Mouse (Mus musculus) hindbrain, embryonic 11.5 days (tissue): ENCODE measurements around the gene Tulp1. TPM values are rescaled to one million over a fixed set of nuclear protein-coding genes. Genes with fewer than 3 reads are reported as not detected.
"Not testable (repeated sequence)": the region's sequence is repeated elsewhere in the genome, so short reads cannot be mapped to it uniquely, and the experiment has no call there.

Experiments
- ATAC-seq: fragments of 200-750 bp; cut with Nextera tagmentation; 2 replicates; pipeline ENCODE4 v1.8.0; 2017; ENCODE audit warnings: mild to moderate bottlenecking, moderate TSS enrichment, moderate library complexity; ENCODE audit not compliant: low FRiP score
- DNase-seq: peaks from one replicate; pipeline ENCODE4 v3.0.0-alpha.2; 2015; ENCODE audit warnings: low spot score
- H3K27ac ChIP-seq: fragments of 300-500 bp; sonication (generic); 2 replicates; pipeline ENCODE4 v1.5.1; 2014; ENCODE audit warnings: mild to moderate bottlenecking, low read depth, low read length
- H3K27me3 ChIP-seq: fragments of 300-500 bp; sonication (generic); 2 replicates; pipeline ENCODE4 v1.6.1; 2014; ENCODE audit warnings: mild to moderate bottlenecking, low read length, moderate library complexity, mixed read lengths; ENCODE audit not compliant: control insufficient read depth, insufficient read depth
- H3K36me3 ChIP-seq: fragments of 300-500 bp; sonication (generic); 2 replicates; pipeline ENCODE4 v1.6.1; 2014; ENCODE audit warnings: mild to moderate bottlenecking, low read length, moderate library complexity, mixed read lengths; ENCODE audit not compliant: control insufficient read depth, insufficient read depth
- H3K4me1 ChIP-seq: fragments of 300-500 bp; sonication (generic); replicated peaks from 2 replicates; pipeline ENCODE4 v1.6.1; 2014; ENCODE audit warnings: low read length, mixed read lengths; ENCODE audit not compliant: control insufficient read depth, insufficient read depth
- H3K4me2 ChIP-seq: fragments of 300-500 bp; sonication (generic); replicated peaks from 2 replicates; pipeline ENCODE4 v1.6.1; 2014; ENCODE audit warnings: mild to moderate bottlenecking, low read depth, low read length
- H3K4me3 ChIP-seq: fragments of 300-500 bp; sonication (generic); 2 replicates; pipeline ENCODE4 v1.5.1; 2014; ENCODE audit warnings: low read depth, low read length
- H3K9ac ChIP-seq: fragments of 300-500 bp; sonication (generic); 2 replicates; pipeline ENCODE4 v1.6.1; 2014; ENCODE audit warnings: low read depth, low read length
- H3K9me3 ChIP-seq: fragments of 300-500 bp; sonication (generic); 2 replicates; pipeline ENCODE4 v1.6.1; 2016; ENCODE audit warnings: low read length; ENCODE audit not compliant: control insufficient read depth
- WGBS: fragments of 180-500 bp; shearing (Covaris S2); extraction: QIAGEN DNeasy Blood & Tissue Kit; methylation state at CpG from one replicate; pipeline ENCODE4 v1.1.7; 2014; 5-methylcytosine and 5-hydroxymethylcytosine counted together
- polyA plus RNA-seq: library from polyadenylated mRNA; unstranded; fragments of >200 nt; fragmentation: Nextera tagmentation; extraction: Ambion mirVana; gene quantifications from 2 replicates; pipeline ENCODE4 v1.2.1, GENCODE M21; 2014

The Tulp1 gene
- 2.9 and 4.1 TPM in 2 replicates for polyA plus RNA-seq

DNA sequence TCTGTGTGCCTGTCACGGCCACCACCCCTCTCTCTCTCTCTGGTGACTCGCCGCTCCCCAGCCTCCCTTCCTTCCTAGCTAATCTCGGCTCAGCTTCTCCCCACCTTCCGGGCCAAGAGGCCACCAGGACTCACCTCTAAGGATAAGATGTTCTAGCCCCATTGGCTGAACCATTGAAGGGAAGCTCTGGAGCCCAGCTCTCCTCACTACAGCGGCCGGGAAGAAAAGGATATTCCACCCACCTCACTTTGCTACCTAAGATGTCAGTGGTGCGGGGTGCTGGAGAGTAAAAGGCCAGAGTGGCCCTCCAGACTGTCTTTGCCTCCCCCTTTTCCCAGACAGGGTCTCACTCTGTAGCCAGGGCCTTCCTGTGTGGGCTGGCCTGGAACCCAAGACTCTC, at the start of gene Tulp1:
TSS of gene Tulp1 (minus strand) at position 101 of the 400 bp plus-strand sequence.
- Histone ChIP-seq H3K4me3 (0 out of 2 replicates have a peak within 1 kb of the TSS, but pooled peaks have one; percentile 8), H3K4me1 (0 out of 2 replicates have a peak, but pooled peaks cover 2% of the 10 kb centered on the region), H3K36me3 (no peaks in the 10 kb centered on the region), H3K4me2 (peak within 1 kb of the TSS; percentile 33), H3K9me3 (no peaks in the 10 kb centered on the region), H3K27ac (no peak within 1 kb of the TSS), H3K27me3 (peaks cover 36% of the 10 kb centered on the region), H3K9ac (no peak within 1 kb of the TSS)
- DNase-seq (no peak), ATAC-seq (no peak)
- 21% methylated on average over 8 of the region's 8 CpGs for WGBS

DNA sequence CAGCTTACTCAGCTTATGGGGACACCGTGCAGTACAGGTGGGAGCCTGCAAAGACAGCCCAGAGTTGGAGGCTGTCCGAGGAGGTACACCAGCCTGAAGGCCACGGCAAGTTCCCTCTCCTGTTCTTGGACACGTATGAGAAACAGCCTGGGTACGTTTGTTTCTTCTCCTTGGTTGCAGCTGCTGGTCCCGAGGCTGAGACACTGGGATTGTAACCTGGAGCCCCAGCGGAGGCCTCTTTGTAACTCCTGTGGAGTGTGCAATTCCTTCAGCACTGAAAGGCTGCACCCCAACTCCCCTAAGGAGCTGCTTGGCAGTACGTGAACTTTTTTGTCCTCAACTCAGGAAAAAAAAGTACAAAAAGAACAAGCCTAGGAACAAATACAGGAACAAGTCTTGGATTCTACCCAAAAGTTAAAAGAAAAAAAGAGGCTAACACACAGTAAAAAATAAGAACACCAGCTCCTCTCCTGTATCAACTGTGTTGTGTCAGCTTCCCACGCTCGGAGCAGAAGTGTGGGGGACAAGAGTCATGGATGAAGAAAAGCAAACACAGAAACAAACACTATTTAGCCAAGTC, 46.4 kb upstream of the Tulp1 start:
- H3K9ac ChIP-seq: no peak overlapping the region
- ATAC-seq: no peak
- 91% methylated on average over 10 of the region's 10 CpGs for WGBS
- H3K9me3 ChIP-seq: no peaks in the 10 kb centered on the region
- no peak overlapping the region for H3K4me3 ChIP-seq
- H3K4me1 ChIP-seq: no peaks in the 10 kb centered on the region
- H3K4me2 ChIP-seq: no peak overlapping the region
- DNase-seq: no peak
- no peaks in the 10 kb centered on the region for H3K36me3 ChIP-seq
- no peaks in the 10 kb centered on the region for H3K27me3 ChIP-seq
- H3K27ac ChIP-seq: no peak overlapping the region

DNA sequence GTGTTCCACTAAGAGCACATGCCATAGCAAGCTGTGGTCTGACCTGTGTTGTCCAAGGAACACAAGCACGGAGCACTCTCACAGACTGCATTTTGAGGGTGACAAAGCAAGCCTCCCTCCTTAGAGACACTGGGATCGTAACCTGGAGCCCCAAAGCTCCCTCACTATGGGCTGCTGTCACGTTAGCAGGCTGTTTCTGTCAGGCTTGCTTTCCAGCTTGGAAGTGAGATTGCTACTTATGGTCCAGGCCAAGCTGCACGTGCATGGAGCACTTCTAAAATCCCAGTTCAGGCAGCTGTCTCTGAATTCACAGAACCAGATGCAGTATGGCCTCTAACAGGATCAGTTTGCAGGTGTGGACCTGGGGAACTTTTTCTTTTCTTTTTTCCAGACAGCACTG, 45.7 kb upstream of the Tulp1 start:
- no peaks in the 10 kb centered on the region for H3K4me1 ChIP-seq
- H3K9me3 ChIP-seq: no peaks in the 10 kb centered on the region
- WGBS: 83% methylated on average over 4 of the region's 4 CpGs
- H3K9ac ChIP-seq: no peak overlapping the region
- H3K36me3 ChIP-seq: no peaks in the 10 kb centered on the region
- ATAC-seq (no peak), DNase-seq (no peak)
- H3K27me3 ChIP-seq: no peaks in the 10 kb centered on the region
- H3K4me2 ChIP-seq: no peak overlapping the region
- H3K4me3 ChIP-seq: no peak overlapping the region
- H3K27ac ChIP-seq: no peak overlapping the region

DNA sequence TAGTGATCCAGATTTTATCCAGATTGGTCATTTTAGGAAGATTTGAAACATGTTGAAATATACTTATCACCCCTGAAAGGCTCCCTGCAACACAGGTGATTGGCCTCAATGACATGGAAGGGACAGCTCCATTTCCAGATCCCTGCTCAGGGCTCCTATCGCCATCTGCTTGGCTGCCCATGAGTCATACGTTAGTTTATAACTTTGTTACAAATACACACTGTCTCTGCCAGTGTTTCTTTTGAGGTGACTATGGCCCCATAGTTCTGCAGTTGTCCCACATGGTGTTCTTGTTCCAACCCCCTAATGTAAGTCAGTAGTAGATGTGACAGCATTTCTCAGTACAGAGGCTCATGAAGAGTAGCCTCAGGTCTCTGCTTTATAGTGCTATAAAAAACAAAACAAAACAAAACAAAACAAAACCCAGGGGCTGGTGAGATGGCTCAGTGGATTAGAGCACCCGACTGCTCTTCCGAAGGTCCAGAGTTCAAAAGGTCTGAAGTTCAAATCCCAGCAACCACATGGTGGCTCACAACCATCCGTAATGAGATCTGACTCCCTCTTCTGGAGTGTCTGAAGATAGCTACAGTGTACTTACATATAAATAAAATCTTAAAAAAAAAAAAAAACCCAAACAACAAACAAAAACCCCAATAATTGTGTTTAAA, 43.4 kb upstream of the Tulp1 start:
- H3K4me3 ChIP-seq: no peak overlapping the region
- WGBS: 90% methylated on average over 5 of the region's 5 CpGs
- H3K27me3 ChIP-seq: no peaks in the 10 kb centered on the region
- no peak for ATAC-seq
- no peak overlapping the region for H3K27ac ChIP-seq
- DNase-seq: no peak
- H3K36me3 ChIP-seq: no peaks in the 10 kb centered on the region
- no peak overlapping the region for H3K4me2 ChIP-seq
- H3K9ac ChIP-seq: no peak overlapping the region
- H3K9me3 ChIP-seq: no peaks in the 10 kb centered on the region
- no peaks in the 10 kb centered on the region for H3K4me1 ChIP-seq

DNA sequence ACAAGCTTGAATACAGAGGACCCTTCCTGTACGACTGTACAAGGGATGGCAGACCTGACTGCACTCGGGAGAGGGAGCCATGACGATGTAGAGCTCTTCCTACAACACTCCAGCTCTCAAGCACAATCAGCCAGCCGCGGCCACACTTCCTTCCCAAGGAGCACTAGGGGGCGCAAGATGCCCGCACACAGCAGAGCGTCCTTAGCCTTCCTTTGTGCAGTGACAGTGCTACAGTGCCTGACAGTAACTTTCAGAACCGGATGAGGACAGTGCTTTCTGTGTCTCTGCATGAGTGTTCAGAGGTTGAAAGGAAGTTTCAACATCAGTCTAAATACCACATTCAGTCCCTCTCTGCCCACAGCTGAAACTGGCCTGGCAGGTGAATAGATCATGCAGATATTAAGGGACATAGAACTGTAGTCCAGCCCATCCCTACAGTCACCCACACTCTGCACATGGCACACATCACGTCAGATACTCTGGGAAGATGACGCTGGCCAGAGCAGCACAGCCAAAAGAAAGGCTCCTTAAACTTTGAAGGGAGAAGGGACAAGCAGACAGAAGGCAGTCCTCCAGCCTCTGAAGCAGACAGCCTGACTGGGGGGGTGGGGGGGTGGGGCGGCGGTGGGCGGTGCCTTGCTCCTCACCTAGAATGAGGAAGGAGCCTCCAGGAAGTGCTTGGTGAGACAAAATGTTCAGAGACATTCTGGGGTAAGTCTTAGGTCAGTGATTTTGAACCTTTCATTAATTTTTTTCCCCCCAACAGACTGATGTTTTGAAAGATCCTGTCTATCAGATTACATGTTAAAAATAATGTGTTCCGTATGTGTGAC, 42.6 kb upstream of the Tulp1 start:
- H3K4me1 ChIP-seq: no peaks in the 10 kb centered on the region
- H3K9me3 ChIP-seq: no peaks in the 10 kb centered on the region
- H3K27ac ChIP-seq: no peak overlapping the region
- ATAC-seq (0 out of 2 replicates have a peak, but pooled peaks have one; percentile 35), DNase-seq (peak; percentile 83)
- 47% methylated on average over 15 of the region's 15 CpGs for WGBS
- no peak overlapping the region for H3K4me2 ChIP-seq
- no peaks in the 10 kb centered on the region for H3K36me3 ChIP-seq
- H3K4me3 ChIP-seq: no peak overlapping the region
- no peak overlapping the region for H3K9ac ChIP-seq
- H3K27me3 ChIP-seq: no peaks in the 10 kb centered on the region

DNA sequence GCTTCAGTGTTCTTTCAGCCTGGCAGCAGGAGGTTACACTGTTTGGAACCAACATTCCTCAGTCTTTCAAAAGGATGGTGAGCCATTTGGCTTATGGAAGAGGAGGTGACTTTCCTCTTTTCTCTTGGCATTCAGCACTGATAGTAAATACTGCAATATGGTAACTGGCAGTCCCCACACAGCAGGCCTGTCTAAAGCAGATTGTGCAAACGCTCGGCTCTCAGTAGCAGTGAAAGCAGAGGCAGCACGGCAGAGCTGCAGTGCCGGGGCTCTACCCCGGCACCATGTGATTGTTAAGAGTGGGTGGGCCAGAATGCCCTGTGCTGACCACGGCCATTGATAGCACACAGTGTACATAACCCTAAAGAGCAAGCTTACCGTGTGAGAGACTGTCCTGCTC, 41.4 kb upstream of the Tulp1 start:
- no peak overlapping the region for H3K4me3 ChIP-seq
- no peaks in the 10 kb centered on the region for H3K9me3 ChIP-seq
- H3K36me3 ChIP-seq: no peaks in the 10 kb centered on the region
- DNase-seq (no peak), ATAC-seq (no peak)
- WGBS: 89% methylated on average over 7 of the region's 7 CpGs
- H3K4me2 ChIP-seq: no peak overlapping the region
- H3K27me3 ChIP-seq: no peaks in the 10 kb centered on the region
- no peak overlapping the region for H3K9ac ChIP-seq
- no peaks in the 10 kb centered on the region for H3K4me1 ChIP-seq
- no peak overlapping the region for H3K27ac ChIP-seq

DNA sequence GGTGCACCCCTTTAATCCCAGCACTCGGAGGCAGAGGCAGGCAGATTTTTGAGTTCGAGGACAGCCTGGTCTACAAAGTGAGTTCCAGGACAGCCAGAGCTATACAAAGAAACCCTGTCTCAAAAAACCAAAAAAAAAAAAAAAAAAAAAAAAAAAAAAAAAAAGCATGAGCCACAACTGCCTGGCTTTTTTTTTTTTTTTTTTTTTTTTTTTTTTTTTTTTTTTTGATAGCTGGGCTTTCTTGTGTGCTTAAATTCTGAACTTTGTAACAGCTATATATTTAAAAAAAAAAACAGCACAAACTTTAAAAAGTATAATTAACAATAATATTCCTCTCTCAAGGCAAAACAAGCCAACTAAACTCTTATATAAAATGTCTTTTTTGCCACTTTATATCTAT, 39.7 kb upstream of the Tulp1 start:
- not testable (repeated sequence) for H3K27ac ChIP-seq, H3K9me3 ChIP-seq, H3K4me3 ChIP-seq, H3K36me3 ChIP-seq, H3K27me3 ChIP-seq, H3K4me1 ChIP-seq, H3K9ac ChIP-seq, ATAC-seq, DNase-seq, H3K4me2 ChIP-seq
- WGBS: 92% methylated on average over 2 of the region's 2 CpGs

DNA sequence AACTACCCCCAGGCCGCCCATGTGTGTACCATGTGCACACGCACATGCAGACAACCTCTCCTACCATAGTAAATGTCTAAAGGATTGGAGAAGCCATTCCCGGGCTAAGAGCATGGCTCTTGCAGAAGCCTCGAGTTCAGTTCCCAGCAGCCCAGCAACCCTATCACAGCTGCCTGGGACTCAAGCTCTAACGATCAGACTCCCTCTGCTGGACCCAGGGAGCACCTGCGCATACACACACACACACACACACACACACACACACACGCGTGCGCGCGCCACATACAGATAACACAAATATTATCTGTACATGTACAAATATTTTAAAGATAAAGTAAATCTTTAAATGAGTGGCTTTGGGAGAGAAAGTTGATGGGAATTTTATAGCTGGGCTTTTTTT, 39.3 kb upstream of the Tulp1 start:
- DNase-seq (no peak), ATAC-seq (no peak)
- H3K36me3 ChIP-seq: peaks cover 4% of the 10 kb centered on the region; the same call in 1 of the 2 replicates
- 98% methylated on average over 11 of the region's 11 CpGs for WGBS
- H3K4me2 ChIP-seq: no peak overlapping the region
- H3K27ac ChIP-seq: no peak overlapping the region
- no peaks in the 10 kb centered on the region for H3K27me3 ChIP-seq
- no peaks in the 10 kb centered on the region for H3K4me1 ChIP-seq
- H3K4me3 ChIP-seq: no peak overlapping the region
- no peak overlapping the region for H3K9ac ChIP-seq
- H3K9me3 ChIP-seq: no peaks in the 10 kb centered on the region
